Mouse (Mus musculus): ENCODE measurements around the gene Rbm17.

DNA sequence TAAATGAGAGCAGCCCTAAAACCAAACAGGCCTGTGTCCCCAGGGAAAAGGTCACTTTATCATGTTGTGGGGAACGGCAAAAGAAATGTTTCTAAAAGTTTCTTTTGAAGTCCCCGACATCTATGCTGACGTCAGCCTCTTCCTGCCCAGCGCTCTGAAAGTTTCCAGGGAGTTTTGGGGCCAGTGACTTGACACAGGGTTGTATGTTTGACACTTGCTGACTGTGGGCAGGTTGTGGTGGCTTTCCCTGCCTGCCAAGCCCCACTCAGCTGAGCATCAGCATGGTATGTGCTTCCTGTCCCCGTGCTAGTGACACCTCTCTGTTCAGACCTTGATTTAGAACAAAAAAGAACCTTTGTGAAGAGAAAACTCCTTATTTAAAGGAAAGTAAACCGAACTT, 49.4 kb upstream of the Rbm17 start:
- TF ChIP-seq CTCF (IDR thresholded peaks at IDR 0.05; ENCODE audit: low read depth, low read length) (no peak), POLR2A (IDR thresholded peaks at IDR 0.05; ENCODE audit: extremely low read depth, insufficient read depth, low read length) (no peak)
